Mouse (Mus musculus): ENCODE measurements at regions not wholly inside any gene's neighbourhood (a gene's known extent, or its start where the extent isn't known, plus 50 kb on each side); places are given as distances from the start of the nearest gene placed in this dataset.

DNA sequence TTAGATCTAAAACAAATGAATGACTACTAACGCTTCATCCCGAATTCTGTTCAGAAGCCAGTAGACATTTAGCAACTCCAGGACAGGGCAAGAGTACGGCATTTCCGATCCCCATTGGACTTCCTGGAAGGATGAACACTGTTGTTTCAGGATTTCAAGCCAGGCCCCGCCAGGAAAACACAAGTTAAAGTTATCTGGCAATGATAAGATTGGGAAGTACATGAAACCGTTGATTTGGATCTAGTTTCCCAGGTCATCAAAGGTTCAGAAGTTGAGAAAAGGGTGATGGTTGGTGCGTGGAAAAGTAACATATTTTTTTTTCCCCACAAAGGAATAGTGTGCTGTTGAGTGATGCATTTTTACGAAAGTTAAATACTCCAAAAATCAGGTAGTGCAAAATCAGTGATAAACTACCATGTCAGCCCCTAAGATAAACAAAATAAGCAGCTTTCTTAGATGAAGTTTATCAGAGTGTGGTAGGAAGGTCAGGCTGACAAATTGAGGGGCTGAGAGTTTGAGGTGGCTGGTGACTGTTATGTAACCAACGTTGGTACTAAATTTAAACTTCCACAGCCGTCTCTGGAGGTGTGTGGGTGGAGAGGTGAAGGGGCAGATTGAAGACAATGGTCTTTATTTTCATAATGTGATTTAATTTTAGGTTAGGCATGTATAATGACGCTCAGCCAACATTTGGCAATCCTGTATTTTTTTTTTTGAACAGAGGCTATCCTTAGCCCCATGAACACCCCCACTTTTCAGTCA lies 157.6 kb upstream of the Dph6 start:
- no peaks in the 10 kb centered on the region for H3K36me3 ChIP-seq (ENCODE audit: control insufficient read depth, insufficient read depth)
- no peak overlapping the region for H3K27ac ChIP-seq (ENCODE audit: low read length)
- ATAC-seq = no peak
- H3K9me3 ChIP-seq (ENCODE audit: control insufficient read depth, low read length) = no peaks in the 10 kb centered on the region
- H3K4me3 ChIP-seq (replicated peaks; ENCODE audit: low read length) = no peak overlapping the region
- 81% methylated on average over 11 of the region's 11 CpGs for WGBS
- no peak overlapping the region for H3K9ac ChIP-seq (replicated peaks; ENCODE audit: low read depth, low read length)
- no peak overlapping the region for H3K4me2 ChIP-seq (ENCODE audit: low read length)
- no peaks in the 10 kb centered on the region for H3K27me3 ChIP-seq (replicated peaks; ENCODE audit: control insufficient read depth, insufficient read depth, low read length)
- no peaks in the 10 kb centered on the region for H3K4me1 ChIP-seq (replicated peaks; ENCODE audit: control insufficient read depth, insufficient read depth, low read length)

DNA sequence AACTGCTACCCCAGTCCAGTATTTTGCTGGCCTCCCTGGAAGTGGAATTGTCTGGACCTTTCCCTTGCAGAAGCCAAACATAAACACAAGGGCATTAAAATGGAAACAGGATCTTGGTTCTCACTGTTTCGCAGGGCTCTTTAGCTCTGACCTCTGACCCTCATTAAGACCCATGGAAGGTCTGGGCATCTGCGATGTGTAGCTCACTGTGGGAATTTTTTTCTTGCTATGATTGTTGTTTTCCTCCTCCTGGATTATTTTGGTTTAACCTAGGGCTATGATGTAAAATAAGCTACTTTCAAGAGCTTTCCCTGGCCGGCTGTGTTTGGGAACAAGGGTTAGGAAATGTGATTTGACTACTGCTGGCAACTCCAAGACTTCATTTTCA lies 158.1 kb upstream of the Dph6 start:
- ATAC-seq = no peak
- Histone ChIP-seq H3K4me3 (replicated peaks; ENCODE audit: low read length) (no peak overlapping the region), H3K9me3 (ENCODE audit: control insufficient read depth, low read length) (no peaks in the 10 kb centered on the region), H3K4me2 (ENCODE audit: low read length) (no peak overlapping the region), H3K27me3 (replicated peaks; ENCODE audit: control insufficient read depth, insufficient read depth, low read length) (no peaks in the 10 kb centered on the region), H3K4me1 (replicated peaks; ENCODE audit: control insufficient read depth, insufficient read depth, low read length) (no peaks in the 10 kb centered on the region), H3K27ac (ENCODE audit: low read length) (no peak overlapping the region), H3K9ac (replicated peaks; ENCODE audit: low read depth, low read length) (no peak overlapping the region), H3K36me3 (ENCODE audit: control insufficient read depth, insufficient read depth) (no peaks in the 10 kb centered on the region)
- WGBS = 33% methylated on average over 3 of the region's 3 CpGs

DNA sequence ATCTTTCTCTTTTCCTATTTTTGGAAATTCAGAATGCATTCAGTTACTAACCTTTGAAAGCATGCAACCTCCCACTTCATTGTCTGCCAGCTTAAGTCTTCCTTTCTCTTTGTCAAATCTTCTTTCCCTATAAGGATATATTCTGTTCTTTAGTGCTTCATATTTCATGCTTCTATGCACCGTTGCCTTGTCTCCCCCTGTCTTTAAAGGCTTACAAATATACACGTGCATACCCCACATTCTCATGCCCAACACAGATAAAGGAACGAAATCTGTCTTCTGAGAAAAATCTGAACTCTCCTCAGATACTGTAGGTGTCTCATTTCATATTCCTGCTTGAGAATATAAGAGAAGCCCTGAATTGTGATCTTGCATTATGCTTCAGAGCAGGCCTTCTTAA lies 167.9 kb upstream of the Dph6 start:
- 55% methylated on average over 3 of the region's 3 CpGs for WGBS
- Histone ChIP-seq H3K27me3 (replicated peaks; ENCODE audit: control insufficient read depth, insufficient read depth, low read length) (no peaks in the 10 kb centered on the region), H3K4me2 (ENCODE audit: low read length) (no peak overlapping the region), H3K4me1 (replicated peaks; ENCODE audit: control insufficient read depth, insufficient read depth, low read length) (no peaks in the 10 kb centered on the region), H3K9me3 (ENCODE audit: control insufficient read depth, low read length) (no peaks in the 10 kb centered on the region), H3K36me3 (ENCODE audit: control insufficient read depth, insufficient read depth) (no peaks in the 10 kb centered on the region), H3K4me3 (replicated peaks; ENCODE audit: low read length) (no peak overlapping the region), H3K9ac (replicated peaks; ENCODE audit: low read depth, low read length) (no peak overlapping the region), H3K27ac (ENCODE audit: low read length) (no peak overlapping the region)
- ATAC-seq = no peak

DNA sequence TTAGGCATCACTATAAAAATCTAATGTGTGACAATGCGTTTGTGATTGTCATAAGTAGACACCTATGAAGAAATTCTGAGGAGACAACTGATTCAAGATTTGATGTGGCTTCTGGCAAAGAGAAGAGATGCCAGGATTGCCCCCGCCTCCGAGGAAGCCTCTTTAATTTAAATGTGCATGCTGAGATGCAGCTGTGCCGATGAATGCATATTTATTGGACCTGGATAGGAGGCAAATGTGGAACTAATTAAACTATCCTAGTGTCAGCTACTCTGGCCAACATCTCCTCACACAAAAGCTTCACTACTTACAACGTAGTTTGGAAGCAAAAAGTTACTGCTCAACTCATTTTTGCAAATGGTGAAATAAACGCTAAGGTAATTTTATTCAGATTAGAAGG lies 173.4 kb upstream of the Dph6 start:
- H3K27ac ChIP-seq (ENCODE audit: low read length) = no peak overlapping the region
- H3K4me1 ChIP-seq (replicated peaks; ENCODE audit: control insufficient read depth, insufficient read depth, low read length) = no peaks in the 10 kb centered on the region
- no peak overlapping the region for H3K4me2 ChIP-seq (ENCODE audit: low read length)
- H3K9ac ChIP-seq (replicated peaks; ENCODE audit: low read depth, low read length) = no peak overlapping the region
- no peaks in the 10 kb centered on the region for H3K36me3 ChIP-seq (ENCODE audit: control insufficient read depth, insufficient read depth)
- no peaks in the 10 kb centered on the region for H3K9me3 ChIP-seq (ENCODE audit: control insufficient read depth, low read length)
- H3K4me3 ChIP-seq (replicated peaks; ENCODE audit: low read length) = no peak overlapping the region
- no peak for ATAC-seq
- H3K27me3 ChIP-seq (replicated peaks; ENCODE audit: control insufficient read depth, insufficient read depth, low read length) = no peaks in the 10 kb centered on the region
- WGBS = 53% methylated on average over 6 of the region's 6 CpGs

DNA sequence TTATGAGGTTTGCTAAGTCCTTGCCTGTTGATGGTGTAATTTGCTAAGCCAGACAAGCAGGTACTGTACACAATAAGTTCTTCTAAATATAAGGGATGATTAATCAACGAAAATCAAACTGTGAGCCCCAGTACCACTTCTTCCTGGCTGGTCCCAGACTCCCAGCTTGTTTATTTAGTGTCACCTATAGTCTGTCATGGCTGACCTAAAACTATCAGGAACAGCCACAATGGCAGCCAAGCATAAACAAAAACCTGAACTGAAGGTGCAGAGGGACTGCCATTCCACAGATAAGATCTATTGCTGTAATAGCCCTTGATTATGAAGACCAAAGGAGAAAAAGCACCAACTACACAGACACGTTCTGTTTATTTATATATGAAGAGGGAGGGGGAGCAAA lies 180.9 kb upstream of the Dph6 start:
- H3K27me3 ChIP-seq (replicated peaks; ENCODE audit: control insufficient read depth, insufficient read depth, low read length) = no peaks in the 10 kb centered on the region
- no peak for ATAC-seq
- no peaks in the 10 kb centered on the region for H3K36me3 ChIP-seq (ENCODE audit: control insufficient read depth, insufficient read depth)
- 56% methylated on average over 2 of the region's 2 CpGs for WGBS
- no peak overlapping the region for H3K4me3 ChIP-seq (replicated peaks; ENCODE audit: low read length)
- H3K9ac ChIP-seq (replicated peaks; ENCODE audit: low read depth, low read length) = no peak overlapping the region
- no peaks in the 10 kb centered on the region for H3K4me1 ChIP-seq (replicated peaks; ENCODE audit: control insufficient read depth, insufficient read depth, low read length)
- no peak overlapping the region for H3K27ac ChIP-seq (ENCODE audit: low read length)
- H3K9me3 ChIP-seq (ENCODE audit: control insufficient read depth, low read length) = no peaks in the 10 kb centered on the region
- H3K4me2 ChIP-seq (ENCODE audit: low read length) = no peak overlapping the region

GRCm38 (mm10) chr2:114843696-114844388 lies 189.1 kb upstream of the Dph6 start:
- Histone ChIP-seq H3K4me1 (replicated peaks; ENCODE audit: control insufficient read depth, insufficient read depth, low read length) (no peaks in the 10 kb centered on the region), H3K4me3 (replicated peaks; ENCODE audit: low read length) (no peak overlapping the region), H3K36me3 (ENCODE audit: control insufficient read depth, insufficient read depth) (no peaks in the 10 kb centered on the region), H3K4me2 (ENCODE audit: low read length) (no peak overlapping the region), H3K27ac (ENCODE audit: low read length) (no peak overlapping the region), H3K27me3 (replicated peaks; ENCODE audit: control insufficient read depth, insufficient read depth, low read length) (no peaks in the 10 kb centered on the region), H3K9me3 (ENCODE audit: control insufficient read depth, low read length) (no peaks in the 10 kb centered on the region), H3K9ac (replicated peaks; ENCODE audit: low read depth, low read length) (no peak overlapping the region)
- no peak for ATAC-seq
- WGBS = 71% methylated on average over 9 of the region's 9 CpGs

- H3K27me3 ChIP-seq (replicated peaks; ENCODE audit: control insufficient read depth, insufficient read depth, low read length) = no peaks in the 10 kb centered on the region
- H3K9me3 ChIP-seq (ENCODE audit: control insufficient read depth, low read length) = no peaks in the 10 kb centered on the region
- no peak overlapping the region for H3K4me2 ChIP-seq (ENCODE audit: low read length)
- no peaks in the 10 kb centered on the region for H3K36me3 ChIP-seq (ENCODE audit: control insufficient read depth, insufficient read depth)
- no peak overlapping the region for H3K27ac ChIP-seq (ENCODE audit: low read length)
- WGBS = 72% methylated on average over 3 of the region's 3 CpGs
- ATAC-seq = 0 out of 2 replicates have a peak, but pooled peaks have one; percentile 28
- H3K9ac ChIP-seq (replicated peaks; ENCODE audit: low read depth, low read length) = no peak overlapping the region
- no peaks in the 10 kb centered on the region for H3K4me1 ChIP-seq (replicated peaks; ENCODE audit: control insufficient read depth, insufficient read depth, low read length)
- no peak overlapping the region for H3K4me3 ChIP-seq (replicated peaks; ENCODE audit: low read length)
Observed at GRCm38 (mm10) chr2:114844389-114844771, 189.6 kb upstream of the Dph6 start.

- WGBS = 87% methylated on average over 5 of the region's 5 CpGs
- H3K4me1 ChIP-seq (replicated peaks; ENCODE audit: control insufficient read depth, insufficient read depth, low read length) = peaks cover 8% of the 10 kb centered on the region
- no peaks in the 10 kb centered on the region for H3K27me3 ChIP-seq (replicated peaks; ENCODE audit: control insufficient read depth, insufficient read depth, low read length)
- H3K4me2 ChIP-seq (ENCODE audit: low read length) = no peak overlapping the region
- no peaks in the 10 kb centered on the region for H3K9me3 ChIP-seq (ENCODE audit: control insufficient read depth, low read length)
- H3K9ac ChIP-seq (replicated peaks; ENCODE audit: low read depth, low read length) = no peak overlapping the region
- H3K27ac ChIP-seq (ENCODE audit: low read length) = no peak overlapping the region
- H3K36me3 ChIP-seq (ENCODE audit: control insufficient read depth, insufficient read depth) = no peaks in the 10 kb centered on the region
- no peak overlapping the region for H3K4me3 ChIP-seq (replicated peaks; ENCODE audit: low read length)
- ATAC-seq = no peak
Observed at GRCm38 (mm10) chr2:114848439-114848838, 193.7 kb upstream of the Dph6 start.

DNA sequence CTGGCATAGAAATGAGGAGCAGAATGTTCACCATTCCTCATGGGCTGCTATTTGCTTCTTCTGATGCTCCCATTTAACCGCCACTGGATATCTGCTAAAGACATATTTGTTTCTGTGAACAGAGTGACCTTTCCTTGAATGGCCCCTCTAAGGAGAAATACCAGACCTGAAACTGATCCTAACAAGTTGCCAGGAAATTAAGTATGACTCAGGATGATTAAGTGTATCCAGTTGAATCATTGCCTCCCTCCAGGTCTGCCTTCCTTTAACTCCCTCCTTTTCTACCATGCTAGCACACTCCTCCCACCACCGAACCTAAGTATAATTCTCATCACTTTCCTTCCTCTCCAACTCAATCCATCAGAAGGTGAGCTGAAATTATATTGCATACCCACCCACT lies 194.2 kb upstream of the Dph6 start:
- Histone ChIP-seq H3K36me3 (ENCODE audit: control insufficient read depth, insufficient read depth) (no peaks in the 10 kb centered on the region), H3K9me3 (ENCODE audit: control insufficient read depth, low read length) (no peaks in the 10 kb centered on the region), H3K4me2 (ENCODE audit: low read length) (no peak overlapping the region), H3K4me3 (replicated peaks; ENCODE audit: low read length) (no peak overlapping the region), H3K9ac (replicated peaks; ENCODE audit: low read depth, low read length) (no peak overlapping the region), H3K4me1 (replicated peaks; ENCODE audit: control insufficient read depth, insufficient read depth, low read length) (peaks cover 11% of the 10 kb centered on the region), H3K27me3 (replicated peaks; ENCODE audit: control insufficient read depth, insufficient read depth, low read length) (no peaks in the 10 kb centered on the region), H3K27ac (ENCODE audit: low read length) (no peak overlapping the region)
- ATAC-seq = no peak
- WGBS = 95% methylated on average over 2 of the region's 2 CpGs
